Mouse (Mus musculus) kidney, embryonic 15.5 days (tissue): ENCODE measurements at regions not wholly inside any gene's neighbourhood (a gene's known extent, or its start where the extent isn't known, plus 50 kb on each side); places are given as distances from the start of the nearest gene placed in this dataset.

Source experiments
- ATAC-seq: fragments of 200-750 bp; cut with Nextera tagmentation; replicated peaks from 2 replicates; pipeline ENCODE4 v1.8.0; 2017; ENCODE audit warnings: moderate TSS enrichment; ENCODE audit not compliant: low FRiP score
- H3K27ac ChIP-seq: fragments of 300-500 bp; sonication (generic); 2 replicates; pipeline ENCODE4 v1.5.1; 2015; ENCODE audit warnings: mild to moderate bottlenecking, inconsistent platforms
- H3K27me3 ChIP-seq: fragments of 300-500 bp; sonication (generic); 2 replicates; pipeline ENCODE4 v1.6.1; 2015; ENCODE audit warnings: inconsistent platforms
- H3K36me3 ChIP-seq: fragments of 300-500 bp; sonication (generic); 2 replicates; pipeline ENCODE4 v1.6.1; 2015; ENCODE audit warnings: inconsistent platforms
- H3K4me1 ChIP-seq: fragments of 300-500 bp; sonication (generic); 2 replicates; pipeline ENCODE4 v1.6.1; 2015; ENCODE audit warnings: inconsistent platforms
- H3K4me2 ChIP-seq: fragments of 300-500 bp; sonication (generic); 2 replicates; pipeline ENCODE4 v1.6.1; 2015; ENCODE audit warnings: moderate library complexity, mild to moderate bottlenecking, inconsistent platforms
- H3K4me3 ChIP-seq: fragments of 300-500 bp; sonication (generic); replicated peaks from 2 replicates; pipeline ENCODE4 v1.5.1; 2015; ENCODE audit warnings: mild to moderate bottlenecking, inconsistent platforms
- H3K9ac ChIP-seq: fragments of 300-500 bp; sonication (generic); 2 replicates; pipeline ENCODE4 v1.6.1; 2015; ENCODE audit warnings: mild to moderate bottlenecking, inconsistent platforms
- H3K9me3 ChIP-seq: fragments of 300-500 bp; sonication (generic); replicated peaks from 2 replicates; pipeline ENCODE4 v1.6.1; 2016; ENCODE audit warnings: inconsistent platforms
- WGBS: fragments of 180-500 bp; shearing (Covaris S2); methylation state at CpG from one replicate; pipeline ENCODE4 v1.1.7; 2015; ENCODE audit warnings: mixed read lengths; 5-methylcytosine and 5-hydroxymethylcytosine counted together

DNA sequence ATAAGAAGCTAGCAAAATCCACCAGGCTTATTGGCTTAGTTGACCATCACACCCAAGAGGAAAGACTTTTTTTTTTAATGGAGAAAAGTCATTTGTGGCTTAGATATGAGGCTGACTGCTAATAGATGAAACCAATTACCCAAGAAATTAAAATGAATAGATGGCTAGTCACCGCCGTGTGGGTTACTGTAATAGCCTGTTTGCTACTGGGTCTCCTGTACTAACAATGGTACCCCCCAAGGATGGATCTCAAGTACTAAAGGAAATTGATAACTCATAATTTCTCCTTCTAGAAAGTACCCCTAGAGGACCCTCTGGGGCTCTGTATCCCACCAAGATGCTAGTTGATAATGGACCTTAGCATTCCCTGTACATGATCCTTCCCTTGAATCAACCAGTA lies 251.1 kb upstream of the Slc24a5 start:
- Histone ChIP-seq H3K4me1 (peaks cover 7% of the 10 kb centered on the region; the same call in 1 of the 2 replicates), H3K27me3 (no peaks in the 10 kb centered on the region), H3K36me3 (no peaks in the 10 kb centered on the region), H3K4me2 (no peak overlapping the region), H3K4me3 (no peak overlapping the region), H3K9ac (no peak overlapping the region), H3K27ac (no peak overlapping the region), H3K9me3 (no peaks in the 10 kb centered on the region)
- ATAC-seq = no peak
- WGBS = 81% methylated on average over 2 of the region's 2 CpGs

DNA sequence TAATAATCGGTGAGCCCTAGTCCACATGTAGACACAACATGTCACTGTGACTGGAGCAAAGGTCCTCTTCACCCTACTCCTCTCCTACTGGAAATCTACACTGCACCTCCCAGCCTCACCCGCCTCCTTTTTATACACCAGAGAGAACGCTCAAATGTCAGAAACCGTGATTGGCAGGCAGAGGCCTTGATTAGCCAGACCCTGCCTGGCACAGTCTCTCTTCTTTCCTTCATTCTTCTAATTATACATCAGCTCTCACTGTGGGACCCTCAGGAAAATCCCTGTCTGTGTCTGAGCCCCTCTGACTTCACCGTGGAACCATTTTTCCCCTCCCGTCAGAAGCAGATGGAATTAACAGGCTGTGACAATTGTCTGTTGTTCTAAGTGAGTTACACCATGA lies 248.1 kb upstream of the Slc24a5 start:
- Histone ChIP-seq H3K4me2 (no peak overlapping the region), H3K4me3 (no peak overlapping the region), H3K4me1 (peaks cover 7% of the 10 kb centered on the region; the same call in 1 of the 2 replicates), H3K9me3 (no peaks in the 10 kb centered on the region), H3K9ac (no peak overlapping the region), H3K27me3 (no peaks in the 10 kb centered on the region), H3K36me3 (no peaks in the 10 kb centered on the region), H3K27ac (no peak overlapping the region)
- ATAC-seq = no peak
- 68% methylated on average over 6 of the region's 6 CpGs for WGBS

DNA sequence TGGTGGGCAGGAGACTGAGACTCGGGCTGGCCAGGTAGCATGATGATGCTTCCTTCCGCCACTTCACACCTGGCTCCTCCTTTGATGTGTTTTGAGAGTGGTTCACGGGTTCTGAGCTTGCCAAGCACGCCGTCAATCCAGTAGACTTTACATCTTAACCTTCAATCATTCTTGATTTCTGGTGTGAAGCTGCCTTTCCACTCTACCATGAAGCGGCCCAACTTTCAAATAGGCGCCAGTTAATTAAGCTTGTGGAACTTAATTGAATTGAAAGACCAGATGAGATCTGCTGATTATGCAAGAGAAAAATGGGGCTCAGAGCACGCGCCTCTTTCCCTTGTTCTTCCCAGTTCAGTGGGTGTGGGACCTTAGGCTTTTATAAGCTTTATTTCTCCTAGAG lies 247.1 kb upstream of the Slc24a5 start:
- peaks cover 7% of the 10 kb centered on the region; the same call in 1 of the 2 replicates for H3K4me1 ChIP-seq
- H3K36me3 ChIP-seq = no peaks in the 10 kb centered on the region
- H3K9me3 ChIP-seq = no peaks in the 10 kb centered on the region
- H3K27me3 ChIP-seq = no peaks in the 10 kb centered on the region
- ATAC-seq = peak; percentile 53; the same call in 1 of the 2 replicates
- H3K4me3 ChIP-seq = no peak overlapping the region
- no peak overlapping the region for H3K9ac ChIP-seq
- WGBS = 68% methylated on average over 9 of the region's 9 CpGs
- H3K27ac ChIP-seq = no peak overlapping the region
- H3K4me2 ChIP-seq = no peak overlapping the region

DNA sequence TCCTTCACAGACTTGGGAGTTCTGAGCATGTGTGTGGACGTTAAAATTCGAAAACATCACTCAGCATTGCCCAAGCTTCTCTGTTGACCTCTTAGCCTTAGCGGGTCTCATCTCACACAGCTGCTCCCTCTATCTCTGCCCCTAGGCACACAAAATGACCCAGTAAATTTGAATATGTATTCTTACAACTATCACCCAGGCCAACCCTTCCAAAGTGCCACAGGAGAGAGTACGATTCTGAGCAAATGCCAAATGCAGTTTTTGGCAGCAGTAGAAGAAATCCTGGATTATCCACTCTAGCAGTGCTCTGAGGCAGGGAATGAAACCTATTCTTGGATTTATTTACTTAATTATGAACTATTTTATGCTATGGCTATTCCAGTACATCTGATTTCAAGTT lies 246.6 kb upstream of the Slc24a5 start:
- 83% methylated on average over 4 of the region's 4 CpGs for WGBS
- Histone ChIP-seq H3K9ac (no peak overlapping the region), H3K4me1 (peaks cover 1% of the 10 kb centered on the region; the same call in 1 of the 2 replicates), H3K4me2 (no peak overlapping the region), H3K27ac (no peak overlapping the region), H3K27me3 (no peaks in the 10 kb centered on the region), H3K9me3 (no peaks in the 10 kb centered on the region), H3K4me3 (no peak overlapping the region), H3K36me3 (no peaks in the 10 kb centered on the region)
- no peak for ATAC-seq

DNA sequence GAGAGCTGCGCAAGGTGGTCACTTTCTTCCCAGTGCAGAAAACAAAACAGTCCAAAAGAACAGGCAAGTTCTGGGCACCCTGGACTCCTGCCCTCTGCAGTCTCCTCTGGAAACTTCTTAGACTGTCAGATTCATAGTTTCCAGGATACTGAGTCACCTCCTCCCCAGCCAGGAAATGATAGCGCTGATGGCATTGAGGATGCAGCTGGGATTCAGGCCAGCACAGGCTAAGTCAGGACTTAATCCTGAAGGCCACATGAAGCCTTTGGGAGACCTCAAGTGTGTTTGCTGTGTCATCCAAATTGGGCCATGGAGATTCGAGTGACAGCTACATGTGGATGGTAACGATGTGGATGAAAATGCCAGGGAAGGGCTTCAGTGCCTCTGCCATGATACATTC lies 219.1 kb upstream of the Slc24a5 start:
- ATAC-seq = no peak
- WGBS = 83% methylated on average over 4 of the region's 4 CpGs
- H3K27ac ChIP-seq = peak overlapping the region; percentile 45; the same call in 1 of the 2 replicates

DNA sequence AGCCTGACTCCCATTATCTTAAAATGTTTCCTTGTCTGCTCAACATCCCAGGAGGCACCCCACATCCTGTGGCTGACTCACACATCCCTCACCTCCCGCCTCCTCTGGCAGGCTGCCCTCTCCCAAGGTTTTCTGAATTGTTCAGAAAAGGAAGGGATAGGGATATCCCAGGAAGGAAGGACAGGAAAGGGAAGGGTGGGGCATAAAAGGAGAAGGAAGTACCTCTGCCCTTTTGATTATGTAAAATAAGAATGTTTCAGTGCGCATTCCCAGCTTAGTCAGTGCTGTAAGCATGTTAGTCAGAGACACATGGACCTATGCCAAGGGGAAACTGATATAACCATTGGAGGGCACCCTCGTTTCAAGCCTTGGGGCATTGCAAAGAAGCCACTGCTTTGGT lies 209.4 kb upstream of the Slc24a5 start:
- Histone ChIP-seq H3K9ac (no peak overlapping the region), H3K4me1 (no peaks in the 10 kb centered on the region), H3K9me3 (no peaks in the 10 kb centered on the region), H3K27ac (0 out of 2 replicates have a peak overlapping the region, but pooled peaks have one; percentile 27), H3K27me3 (no peaks in the 10 kb centered on the region), H3K4me2 (no peak overlapping the region), H3K4me3 (no peak overlapping the region), H3K36me3 (no peaks in the 10 kb centered on the region)
- ATAC-seq = peak; percentile 58; the same call in 1 of the 2 replicates
- 66% methylated on average over 3 of the region's 3 CpGs for WGBS

More for the DNA sequence above, 219.1 kb upstream of the Slc24a5 start:
- no peaks in the 10 kb centered on the region for H3K27me3 ChIP-seq
- no peaks in the 10 kb centered on the region for H3K4me1 ChIP-seq
- H3K36me3 ChIP-seq = no peaks in the 10 kb centered on the region
- H3K4me3 ChIP-seq = no peak overlapping the region
- H3K9me3 ChIP-seq = no peaks in the 10 kb centered on the region
- H3K9ac ChIP-seq = no peak overlapping the region
- no peak overlapping the region for H3K4me2 ChIP-seq

- Histone ChIP-seq H3K27me3 (no peaks in the 10 kb centered on the region), H3K9ac (no peak overlapping the region), H3K27ac (no peak overlapping the region), H3K9me3 (no peaks in the 10 kb centered on the region), H3K4me1 (no peaks in the 10 kb centered on the region), H3K4me2 (no peak overlapping the region), H3K4me3 (no peak overlapping the region), H3K36me3 (no peaks in the 10 kb centered on the region)
- no peak for ATAC-seq
- WGBS = 49% methylated on average over 4 of the region's 4 CpGs
Measured at GRCm38 (mm10) chr2:124888209-124888608, 179.7 kb upstream of the Slc24a5 start.

GRCm38 (mm10) chr2:124895002-124895401 lies 172.9 kb upstream of the Slc24a5 start:
- ATAC-seq = no peak
- Histone ChIP-seq H3K4me3 (no peak overlapping the region), H3K27me3 (no peaks in the 10 kb centered on the region), H3K4me1 (no peaks in the 10 kb centered on the region), H3K36me3 (no peaks in the 10 kb centered on the region), H3K4me2 (no peak overlapping the region), H3K27ac (no peak overlapping the region), H3K9ac (no peak overlapping the region), H3K9me3 (no peaks in the 10 kb centered on the region)
- 91% methylated on average over 4 of the region's 4 CpGs for WGBS

DNA sequence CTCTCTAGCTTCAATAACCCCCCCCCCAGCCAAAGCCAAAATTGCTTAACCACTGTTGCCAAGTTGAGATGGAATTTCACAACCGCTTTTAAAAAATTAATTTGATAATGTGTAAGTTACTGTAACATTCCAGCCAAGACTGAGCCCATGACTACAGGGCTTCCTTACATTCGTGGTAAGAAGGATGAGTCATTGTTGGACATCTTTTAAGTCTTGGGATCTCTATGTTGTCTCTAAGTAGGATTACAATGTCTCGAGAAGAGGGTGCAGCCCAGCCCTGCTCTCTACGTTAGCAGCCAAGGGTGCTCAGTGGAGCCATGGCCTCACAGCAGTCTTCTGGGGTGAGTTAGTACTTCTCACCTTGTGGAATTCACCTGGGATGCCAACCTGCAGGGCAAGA lies 164.4 kb upstream of the Slc24a5 start:
- H3K9ac ChIP-seq = no peak overlapping the region
- no peak overlapping the region for H3K27ac ChIP-seq
- H3K4me1 ChIP-seq = no peaks in the 10 kb centered on the region
- no peaks in the 10 kb centered on the region for H3K36me3 ChIP-seq
- H3K4me3 ChIP-seq = no peak overlapping the region
- ATAC-seq = no peak
- no peaks in the 10 kb centered on the region for H3K9me3 ChIP-seq
- H3K4me2 ChIP-seq = no peak overlapping the region
- WGBS = 82% methylated on average over 4 of the region's 4 CpGs
- H3K27me3 ChIP-seq = no peaks in the 10 kb centered on the region

- H3K36me3 ChIP-seq = no peaks in the 10 kb centered on the region
- H3K9ac ChIP-seq = no peak overlapping the region
- H3K9me3 ChIP-seq = no peaks in the 10 kb centered on the region
- no peaks in the 10 kb centered on the region for H3K4me1 ChIP-seq
- H3K27ac ChIP-seq = no peak overlapping the region
- no peaks in the 10 kb centered on the region for H3K27me3 ChIP-seq
- no peak overlapping the region for H3K4me2 ChIP-seq
- no peak overlapping the region for H3K4me3 ChIP-seq
- no peak for ATAC-seq
- WGBS = 86% methylated on average over 1 of the region's 1 CpGs
Measured at GRCm38 (mm10) chr2:124905076-124905475, 162.8 kb upstream of the Slc24a5 start.

- H3K4me3 ChIP-seq = no peak overlapping the region
- no peak overlapping the region for H3K4me2 ChIP-seq
- no peak overlapping the region for H3K9ac ChIP-seq
- whole genome bisulfite sequencing = 74% methylated on average over 7 of the region's 7 CpGs
- no peaks in the 10 kb centered on the region for H3K4me1 ChIP-seq
- no peaks in the 10 kb centered on the region for H3K36me3 ChIP-seq
- no peak for ATAC-seq
- H3K27me3 ChIP-seq = no peaks in the 10 kb centered on the region
- H3K27ac ChIP-seq = no peak overlapping the region
- H3K9me3 ChIP-seq = no peaks in the 10 kb centered on the region
Measured at GRCm38 (mm10) chr2:124918986-124919761, 148.8 kb upstream of the Slc24a5 start.

GRCm38 (mm10) chr2:124919762-124920255 lies 148.1 kb upstream of the Slc24a5 start:
- Histone ChIP-seq H3K9ac (no peak overlapping the region), H3K9me3 (no peaks in the 10 kb centered on the region), H3K4me1 (no peaks in the 10 kb centered on the region), H3K4me3 (no peak overlapping the region), H3K36me3 (no peaks in the 10 kb centered on the region), H3K27me3 (no peaks in the 10 kb centered on the region), H3K27ac (no peak overlapping the region), H3K4me2 (no peak overlapping the region)
- no peak for ATAC-seq
- WGBS = 50% methylated on average over 1 of the region's 1 CpGs
